8 mouse cellular contexts compared by ENCODE assay signal in the genomic region with DNA sequence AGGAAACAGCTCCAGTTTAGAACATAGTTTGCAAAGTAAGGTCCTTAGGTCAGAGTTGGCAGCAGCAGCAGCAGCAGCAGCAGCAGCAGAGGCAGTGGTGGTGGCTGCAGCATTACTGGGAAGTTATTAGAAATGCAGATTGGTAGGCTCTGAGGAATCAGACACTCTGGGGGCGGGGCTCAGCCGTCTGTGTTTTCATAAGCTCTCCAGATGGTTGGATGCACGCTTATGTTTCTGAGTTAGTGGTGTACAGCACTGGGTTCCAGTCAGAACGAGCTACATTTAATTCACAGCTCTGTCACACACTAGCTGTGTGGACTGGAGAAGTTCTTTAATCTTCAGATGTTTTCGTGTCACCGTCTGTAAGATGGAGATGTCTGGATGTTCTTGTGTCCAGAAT.
DNase-seq lines count a peak whose midpoint lies in the region; ATAC-seq lines count a peak whose summit lies in the region.

No protein-coding gene starts in this region.

- H3K4me1 ChIP-seq in lung, embryonic 16.5 days (replicated peaks; ENCODE audit: control insufficient read depth, insufficient read depth, low read length) = 0 out of 2 replicates have a peak, but pooled peaks cover 3% of the 10 kb centered on the region
- no peaks in the 10 kb centered on the region for H3K4me1 ChIP-seq in hindbrain, embryonic 14.5 days (replicated peaks; ENCODE audit: control insufficient read depth, insufficient read depth, low read length)
- H3K4me1 ChIP-seq in limb, embryonic 11.5 days (ENCODE audit: control insufficient read depth, insufficient read depth, low read length) = peaks cover 2% of the 10 kb centered on the region; the same call in 1 of the 2 replicates

- no peak overlapping the region for H3K4me2 ChIP-seq in lung, embryonic 16.5 days (ENCODE audit: low read depth, low read length)
- H3K4me2 ChIP-seq in hindbrain, embryonic 14.5 days (replicated peaks) = no peak overlapping the region
- H3K4me2 ChIP-seq in limb, embryonic 11.5 days (ENCODE audit: low read depth, severe bottlenecking) = no peak overlapping the region

- peak; percentile 66; the same call in 1 of the 2 replicates for ATAC-seq in lung, embryonic 16.5 days (ENCODE audit: low read depth)
- ATAC-seq in hindbrain, embryonic 14.5 days (ENCODE audit: low FRiP score) = peak; percentile 66
- ATAC-seq in limb, embryonic 11.5 days (ENCODE audit: insufficient number of reproducible peaks, low FRiP score, low TSS enrichment, low read depth) = 0 out of 2 replicates have a peak, but pooled peaks have one; percentile 26

- H3K36me3 ChIP-seq in lung, embryonic 16.5 days (ENCODE audit: control insufficient read depth, insufficient read depth, low read length) = no peaks in the 10 kb centered on the region
- H3K36me3 ChIP-seq in hindbrain, embryonic 14.5 days (replicated peaks; ENCODE audit: control insufficient read depth, insufficient read depth) = no peaks in the 10 kb centered on the region
- no peaks in the 10 kb centered on the region for H3K36me3 ChIP-seq in limb, embryonic 11.5 days (ENCODE audit: control insufficient read depth, insufficient read depth, low read length)

- WGBS in lung, embryonic 16.5 days = 38% methylated on average over 6 of the region's 6 CpGs
- 42% methylated on average over 6 of the region's 6 CpGs for WGBS in hindbrain, embryonic 14.5 days
- 50% methylated on average over 6 of the region's 6 CpGs for WGBS in limb, embryonic 11.5 days

- no peak for DNase-seq in lung, postnatal 4 days
- DNase-seq in hindbrain, embryonic 14.5 days (ENCODE audit: low spot score) = no peak
- peak; percentile 40 for DNase-seq in limb, embryonic 11.5 days (ENCODE audit: low spot score)
- DNase-seq in right cerebral cortex, postnatal 36 days (ENCODE audit: low spot score in 2 of 2) = peak; percentile 30 to 64
- no peak for DNase-seq in cerebellum, adult 11-12 months
- DNase-seq in cerebellum, adult 9-10 months = no peak
- no peak for DNase-seq in urinary bladder, adult 18-20 months (ENCODE audit: low spot score in 2 of 2)

- H3K9me3 ChIP-seq in lung, embryonic 16.5 days (ENCODE audit: control insufficient read depth, low read length) = no peaks in the 10 kb centered on the region
- H3K9me3 ChIP-seq in hindbrain, embryonic 14.5 days (ENCODE audit: control insufficient read depth, low read length) = no peaks in the 10 kb centered on the region
- H3K9me3 ChIP-seq in limb, embryonic 11.5 days (ENCODE audit: control insufficient read depth, low read length) = no peaks in the 10 kb centered on the region

- no peak overlapping the region for H3K9ac ChIP-seq in lung, embryonic 16.5 days (ENCODE audit: low read length)
- no peak overlapping the region for H3K9ac ChIP-seq in hindbrain, embryonic 14.5 days
- no peak overlapping the region for H3K9ac ChIP-seq in limb, embryonic 11.5 days (ENCODE audit: low read length)

- no peak overlapping the region for H3K27ac ChIP-seq in lung, embryonic 16.5 days (ENCODE audit: low read length)
- no peak overlapping the region for H3K27ac ChIP-seq in hindbrain, embryonic 14.5 days
- H3K27ac ChIP-seq in limb, embryonic 11.5 days (replicated peaks; ENCODE audit: low read depth, low read length) = no peak overlapping the region

- no peak overlapping the region for H3K4me3 ChIP-seq in lung, embryonic 16.5 days (ENCODE audit: low read length)
- H3K4me3 ChIP-seq in hindbrain, embryonic 14.5 days (replicated peaks; ENCODE audit: low read length) = no peak overlapping the region
- no peak overlapping the region for H3K4me3 ChIP-seq in limb, embryonic 11.5 days (ENCODE audit: low read depth, low read length)

- H3K27me3 ChIP-seq in lung, embryonic 16.5 days (ENCODE audit: control insufficient read depth, insufficient read depth, low read depth, low read length) = no peaks in the 10 kb centered on the region
- no peaks in the 10 kb centered on the region for H3K27me3 ChIP-seq in hindbrain, embryonic 14.5 days (ENCODE audit: control insufficient read depth, insufficient read depth, low read length)
- no peaks in the 10 kb centered on the region for H3K27me3 ChIP-seq in limb, embryonic 11.5 days (ENCODE audit: control insufficient read depth, insufficient read depth, low read length)

Comparison
In these comparisons a context has a peak if more than half of its experiments do, and no peak if none do; other contexts are left out.
1. DNase-seq: peak in limb, embryonic 11.5 days (single experiment) and right cerebral cortex, postnatal 36 days (2 of 2); none in lung, postnatal 4 days (0 of 2), hindbrain, embryonic 14.5 days (single experiment), cerebellum, adult 11-12 months (single experiment), cerebellum, adult 9-10 months (single experiment) and urinary bladder, adult 18-20 months (0 of 2).
2. Peak in every context shown above with its lines, with median percentiles within 50 percentile points of each other: ATAC-seq.